Mouse (Mus musculus): ENCODE results near the gene Nek1.

Gene Nek1

DNA sequence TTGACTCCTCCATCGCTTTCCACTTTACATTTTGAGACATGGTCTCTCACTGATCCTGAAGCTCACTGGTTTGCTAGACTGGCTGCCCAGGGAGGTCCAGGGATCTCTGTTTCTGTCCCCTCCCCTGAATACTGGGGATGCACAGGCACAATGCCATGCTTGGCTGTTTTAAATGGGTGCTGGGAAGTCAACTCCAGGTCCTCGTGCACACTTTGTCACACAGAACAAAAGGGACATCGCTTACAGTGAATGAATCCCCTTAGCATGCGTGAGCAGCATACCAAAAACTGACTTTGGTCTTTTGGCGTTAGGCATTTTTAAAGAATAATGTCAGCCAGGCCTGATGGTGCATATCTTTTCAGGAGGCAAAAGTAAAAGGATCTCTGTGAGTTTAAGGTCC is 155.7 kb downstream of the Nek1 start:
- no peak for DNase-seq (ENCODE audit: extremely low read depth, insufficient read length, low spot score)

DNA sequence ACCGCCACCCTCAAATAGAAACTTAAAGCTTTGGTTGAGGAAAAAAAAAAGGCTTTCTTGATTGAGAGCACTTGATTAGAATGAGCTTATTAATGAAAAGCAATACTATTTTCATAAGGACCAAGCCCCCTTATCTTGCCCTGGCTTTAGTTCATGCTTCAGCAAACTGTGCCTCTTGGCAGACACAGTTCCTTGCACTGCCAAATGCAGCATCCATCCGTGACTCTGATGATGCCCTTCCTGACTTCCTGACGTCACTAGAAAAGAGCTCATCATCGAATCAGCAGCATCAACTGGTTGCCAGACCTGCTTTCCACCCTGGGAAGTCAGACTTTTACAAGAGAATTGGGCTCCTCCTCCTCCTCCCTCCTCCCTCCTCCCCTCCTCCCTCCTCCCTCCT is 157.6 kb downstream of the Nek1 start:
- no peak for DNase-seq (ENCODE audit: extremely low read depth, insufficient read length, low spot score)

DNA sequence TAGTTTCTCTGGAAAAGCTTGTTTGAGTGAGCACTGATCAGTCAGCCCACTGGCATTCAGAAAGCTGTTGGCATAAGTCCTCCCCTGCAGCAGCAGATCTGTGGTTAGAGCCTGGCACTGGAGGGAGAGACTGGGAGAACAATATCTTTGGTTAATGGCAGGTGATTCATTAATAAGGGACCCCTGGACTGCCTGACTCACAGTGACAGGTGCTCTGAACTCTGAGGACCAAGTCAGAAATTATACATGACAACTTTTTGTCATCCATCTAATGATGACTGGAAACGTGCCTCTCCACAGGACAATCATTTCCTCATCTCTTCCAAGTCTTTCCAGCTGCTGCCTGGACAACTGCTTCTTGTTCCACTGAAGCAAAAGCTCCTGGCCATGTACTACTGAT is 163.4 kb downstream of the Nek1 start:
- DNase-seq (ENCODE audit: extremely low read depth, insufficient read length, low spot score), result peak; percentile 10

DNA sequence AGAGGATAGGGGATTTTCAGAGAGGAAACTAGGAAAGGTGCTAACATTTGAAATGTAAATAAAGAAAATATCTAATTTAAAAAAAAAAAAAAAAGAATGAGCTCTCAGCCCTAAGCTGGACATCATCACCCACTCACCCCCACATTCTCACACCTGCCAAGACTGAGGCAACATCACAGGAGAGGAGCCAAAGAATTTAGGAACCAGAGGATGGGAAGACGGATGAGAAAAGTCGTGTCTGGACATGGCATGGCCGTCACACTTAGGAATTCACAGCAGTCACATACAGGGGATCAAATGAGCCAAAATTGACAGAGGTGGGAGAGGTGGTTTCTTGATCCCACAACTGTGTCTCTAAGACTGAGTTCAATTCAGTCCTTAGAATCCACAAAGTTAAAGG is 165.5 kb downstream of the Nek1 start:
- DNase-seq (ENCODE audit: extremely low read depth, insufficient read length, low spot score), result no peak

DNA sequence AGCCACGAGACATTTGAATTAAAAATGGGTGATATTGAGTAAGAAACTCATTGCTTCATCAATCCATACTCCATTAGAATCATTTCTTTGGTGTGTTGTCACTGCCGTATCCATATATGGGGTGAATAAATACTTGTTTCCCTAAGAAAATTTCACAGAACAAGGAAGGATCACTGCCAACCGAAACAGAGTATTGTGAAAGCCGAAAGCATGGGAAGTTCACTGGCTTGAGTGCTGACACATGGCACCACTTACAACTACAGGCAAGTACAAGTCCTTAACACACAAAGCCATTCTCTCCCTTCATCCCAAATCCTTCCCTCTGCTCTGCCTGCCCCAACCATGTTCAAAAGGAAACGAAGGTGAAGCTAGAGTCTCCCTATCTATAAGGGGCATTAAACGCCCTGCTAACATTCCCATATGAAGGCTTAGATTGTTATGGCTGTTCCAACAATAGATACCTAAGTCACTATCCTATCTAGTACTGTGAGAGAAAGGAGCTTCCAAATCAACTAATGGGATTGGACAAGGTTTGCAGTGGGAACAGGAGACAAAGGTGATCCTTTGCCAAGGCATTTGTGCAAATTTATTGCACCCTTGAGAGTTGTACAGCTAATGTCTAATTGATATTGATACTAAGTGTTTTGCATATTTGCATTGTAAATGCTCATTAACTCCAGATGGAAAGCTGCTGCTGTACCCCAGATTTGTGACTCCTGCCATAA is 168.6 kb downstream of the Nek1 start:
- DNase-seq (ENCODE audit: extremely low read depth, insufficient read length, low spot score), result no peak

DNA sequence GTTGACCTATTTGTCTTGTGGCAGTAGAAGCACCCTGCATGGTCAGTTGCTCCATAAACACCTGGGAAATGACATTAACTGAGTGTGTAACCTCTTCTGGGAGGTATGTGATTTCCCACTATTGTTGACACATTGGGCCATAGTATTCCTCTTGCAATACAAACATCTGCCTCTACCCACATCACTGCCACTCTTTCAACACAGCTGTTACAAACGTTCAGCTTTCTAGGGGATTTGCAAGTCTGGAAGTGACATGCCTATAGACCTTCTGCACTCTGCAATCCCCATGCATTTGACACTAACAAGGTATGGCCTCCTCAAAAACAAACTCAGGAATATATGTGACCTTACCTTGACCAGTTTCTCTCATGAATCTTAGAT is 169.2 kb downstream of the Nek1 start:
- no peak for DNase-seq (ENCODE audit: extremely low read depth, insufficient read length, low spot score)

DNA sequence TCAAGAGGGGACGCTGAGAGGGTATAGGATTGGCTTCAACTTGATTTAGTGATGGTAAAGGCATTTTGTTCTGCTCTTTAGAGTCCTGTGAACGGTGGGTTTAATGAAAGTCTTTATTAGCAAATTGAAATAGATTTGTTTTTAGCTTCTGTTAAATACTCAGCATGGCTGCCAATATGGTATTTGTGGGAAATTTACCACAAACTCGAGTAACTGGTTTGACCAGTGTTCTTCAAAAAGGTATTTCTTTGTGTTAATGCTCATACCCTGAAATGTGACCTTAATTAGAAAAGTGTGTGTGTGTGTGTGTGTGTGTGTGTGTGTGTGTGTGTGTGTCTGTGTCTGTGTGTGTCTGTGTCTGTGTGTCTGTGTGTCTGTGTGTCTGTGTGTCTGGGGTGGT is 178.6 kb downstream of the Nek1 start:
- no peak for DNase-seq (ENCODE audit: extremely low read depth, insufficient read length, low spot score)

DNA sequence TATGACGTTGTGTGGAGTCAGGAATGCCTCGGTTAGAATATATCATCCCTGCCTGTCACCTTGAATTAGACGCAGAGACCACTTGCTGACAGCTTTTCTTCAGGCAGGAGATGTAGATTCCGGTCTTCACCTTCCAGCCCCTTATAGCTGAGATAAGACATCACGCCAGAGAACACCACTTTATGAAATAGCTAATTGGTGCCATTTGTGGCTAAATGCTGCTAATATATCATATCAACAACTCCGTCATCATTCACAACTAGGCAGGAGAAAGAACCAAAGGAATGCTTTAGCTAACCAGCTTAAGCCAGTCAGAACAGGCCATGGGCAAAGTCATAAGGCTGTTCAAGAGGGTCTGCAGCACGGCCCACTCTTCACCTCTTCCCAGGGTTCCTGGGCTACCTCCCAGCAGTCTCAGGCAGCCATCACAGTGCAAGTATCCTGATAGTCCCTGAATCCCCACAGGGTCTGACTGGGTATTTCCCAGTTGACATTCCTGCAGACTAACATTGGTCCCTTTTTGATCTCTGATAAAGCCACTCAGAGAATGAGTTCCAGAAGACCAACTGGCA is 181.0 kb downstream of the Nek1 start:
- DNase-seq (ENCODE audit: extremely low read depth, insufficient read length, low spot score), result no peak

DNA sequence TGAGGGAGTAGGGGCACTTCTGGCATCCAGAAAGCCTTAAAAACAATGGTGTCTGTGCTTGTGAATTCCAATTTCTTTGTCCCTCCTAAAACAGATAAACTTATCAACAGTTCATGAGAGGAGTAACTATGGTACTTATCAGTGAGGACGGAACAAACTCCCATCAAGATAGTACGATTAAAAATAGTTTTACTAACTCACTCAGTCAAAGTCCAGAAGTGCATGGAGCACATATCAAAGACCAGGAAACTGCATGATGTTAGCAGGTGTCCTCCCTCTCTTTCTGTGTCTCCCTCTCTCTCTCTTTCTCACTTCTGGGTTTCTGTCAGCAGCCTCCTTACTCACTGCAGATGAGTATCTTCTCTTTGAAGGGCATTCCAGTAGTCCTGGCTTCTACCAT is 182.9 kb downstream of the Nek1 start:
- DNase-seq (ENCODE audit: extremely low read depth, insufficient read length, low spot score), result no peak

DNA sequence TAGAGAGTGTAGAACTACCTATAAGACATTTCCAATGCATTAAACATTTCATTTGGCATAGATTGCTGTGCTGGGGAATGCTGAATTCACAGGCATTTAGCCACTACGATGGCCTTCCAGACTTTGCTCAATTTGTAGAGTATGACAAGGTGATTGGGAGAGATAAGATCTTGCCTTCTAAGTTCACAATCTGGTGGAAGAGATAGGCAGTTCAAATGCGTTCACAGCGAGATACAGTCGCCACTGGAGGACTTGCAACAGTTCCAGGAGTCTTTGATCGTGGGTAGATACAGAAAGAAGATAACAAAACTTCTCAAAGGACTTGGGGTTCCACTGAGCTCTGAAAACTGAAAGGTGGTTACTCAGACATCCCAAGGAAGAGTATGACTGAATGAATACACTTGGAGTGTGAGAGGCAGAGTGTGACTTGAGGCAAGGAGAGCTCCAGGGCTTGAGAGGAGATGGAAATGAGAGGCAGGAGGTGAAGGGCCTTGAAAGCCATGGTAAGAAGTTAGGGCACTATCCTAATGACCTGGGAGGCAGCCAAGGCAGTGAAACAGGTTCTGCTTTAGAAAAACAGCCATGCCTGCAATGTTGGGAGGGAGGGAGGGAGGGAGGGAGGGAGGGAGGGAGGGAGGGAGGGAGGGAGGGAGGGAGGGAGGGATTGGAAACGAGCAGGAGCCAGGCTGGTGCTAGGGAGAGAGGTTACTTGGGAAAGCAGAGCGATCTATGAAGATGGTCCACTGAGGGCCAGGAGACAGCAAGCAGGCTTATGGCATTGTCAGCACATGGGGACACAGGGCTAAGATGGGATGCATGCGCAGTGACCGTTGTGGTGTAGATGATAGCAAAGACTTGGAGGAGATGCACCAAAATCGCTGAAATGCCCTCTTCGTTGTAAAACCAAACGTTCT is 184.9 kb downstream of the Nek1 start:
- no peak for DNase-seq (ENCODE audit: extremely low read depth, insufficient read length, low spot score)

DNA sequence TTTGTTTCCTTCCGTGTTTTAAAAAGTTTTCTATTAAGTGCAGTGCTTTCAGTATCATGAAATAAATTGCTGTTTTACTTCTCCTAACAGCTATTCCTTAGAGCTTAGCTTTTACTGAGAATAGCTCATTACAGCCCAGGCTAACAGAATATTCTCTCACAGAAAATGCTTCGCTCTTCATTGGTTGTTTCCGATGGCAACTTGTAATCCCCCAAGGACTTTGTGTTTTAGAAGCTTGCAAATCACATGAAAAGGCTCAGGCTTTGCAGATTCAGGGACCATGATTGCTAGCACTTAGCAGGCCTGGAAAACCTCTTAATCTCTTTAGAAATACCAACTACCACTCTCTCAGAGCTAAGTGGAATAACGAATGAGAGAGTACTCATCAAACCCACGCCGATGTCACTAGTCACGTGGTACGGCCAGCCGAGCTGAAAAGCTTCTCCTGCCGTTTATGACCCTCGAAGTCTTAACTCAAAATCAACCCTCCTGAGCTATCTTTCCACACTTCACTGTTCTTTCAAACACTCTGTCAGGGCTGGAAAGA is 185.7 kb downstream of the Nek1 start:
- no peak for DNase-seq (ENCODE audit: extremely low read depth, insufficient read length, low spot score)
